Mouse (Mus musculus) midbrain, embryonic 14.5 days (tissue): ENCODE measurements around the gene Psmd2. TPM values are rescaled to one million over a fixed set of nuclear protein-coding genes. Genes with fewer than 3 reads are reported as not detected.

ENCODE experiments used
- ATAC-seq: fragments of 200-750 bp; cut with Nextera tagmentation; 2 replicates; pipeline ENCODE4 v1.8.0; 2017; ENCODE audit warnings: moderate number of reproducible peaks, moderate library complexity; ENCODE audit not compliant: low FRiP score, low TSS enrichment
- DNase-seq: peaks from one replicate; pipeline ENCODE4 v3.0.0-alpha.2; 2015
- H3K27ac ChIP-seq: fragments of 300-500 bp; sonication (generic); replicated peaks from 2 replicates; pipeline ENCODE4 v1.5.1; 2014; ENCODE audit warnings: mild to moderate bottlenecking, low read depth, low read length, moderate library complexity
- H3K27me3 ChIP-seq: fragments of 300-500 bp; sonication (generic); 2 replicates; pipeline ENCODE4 v1.6.1; 2014; ENCODE audit warnings: low read length, control low read depth, mixed read lengths; ENCODE audit not compliant: control insufficient read depth, insufficient read depth
- H3K36me3 ChIP-seq: fragments of 300-500 bp; sonication (generic); 2 replicates; pipeline ENCODE4 v1.6.1; 2014; ENCODE audit warnings: low read length, control low read depth; ENCODE audit not compliant: control insufficient read depth, insufficient read depth
- H3K4me1 ChIP-seq: fragments of 300-500 bp; sonication (generic); 2 replicates; pipeline ENCODE4 v1.6.1; 2014; ENCODE audit warnings: mild to moderate bottlenecking, antibody characterized with exemption, low read length, control low read depth; ENCODE audit not compliant: control insufficient read depth, insufficient read depth
- H3K4me2 ChIP-seq: fragments of 300-500 bp; sonication (generic); 2 replicates; pipeline ENCODE4 v1.6.1; 2014; ENCODE audit warnings: mild to moderate bottlenecking, low read length, moderate library complexity
- H3K4me3 ChIP-seq: fragments of 300-500 bp; sonication (generic); replicated peaks from 2 replicates; pipeline ENCODE4 v1.5.1; 2014; ENCODE audit warnings: low read depth, low read length
- H3K9ac ChIP-seq: fragments of 300-500 bp; sonication (generic); replicated peaks from 2 replicates; pipeline ENCODE4 v1.6.1; 2014; ENCODE audit warnings: mild to moderate bottlenecking, low read length, moderate library complexity
- H3K9me3 ChIP-seq: fragments of 300-500 bp; sonication (generic); 2 replicates; pipeline ENCODE4 v1.6.1; 2016; ENCODE audit warnings: low read length, control low read depth, mixed read lengths; ENCODE audit not compliant: control insufficient read depth
- WGBS: fragments of 180-500 bp; shearing (Covaris S2); extraction: QIAGEN DNeasy Blood & Tissue Kit; methylation state at CpG from one replicate; pipeline ENCODE4 v1.1.7; 2014; 5-methylcytosine and 5-hydroxymethylcytosine counted together
- polyA plus RNA-seq: library from polyadenylated mRNA; unstranded; fragments of >200 nt; fragmentation: Nextera tagmentation; extraction: Ambion mirVana; gene quantifications from 2 replicates; pipeline ENCODE4 v1.2.1, GENCODE M21; 2014

Psmd2 gene
- polyA plus RNA-seq, 1 experiment from 2014 or later, result 366 TPM

- Histone ChIP-seq H3K36me3 (no peaks in the 10 kb centered on the region), H3K27ac (peak within 1 kb of the TSS; percentile 93), H3K4me1 (peaks cover 24% of the 10 kb centered on the region), H3K4me2 (peak within 1 kb of the TSS; percentile 89), H3K9ac (peak within 1 kb of the TSS; percentile 83), H3K4me3 (peak within 1 kb of the TSS; percentile 82), H3K27me3 (no peaks in the 10 kb centered on the region), H3K9me3 (no peaks in the 10 kb centered on the region)
- DNase-seq, result peak; percentile 80
- WGBS, result under 1% methylated on average over 77 of the region's 92 CpGs
- peak; percentile 53 for ATAC-seq
These were observed 30.1 kb upstream of the Psmd2 start, which contains the start of gene Camk2n2 for GRCm38 (mm10) chr16:20621191-20621990. Gene Camk2n2 (minus strand): TSS chr16:20621287.

GRCm38 (mm10) chr16:20621991-20622685 lies 29.3 kb upstream of the Psmd2 start:
- under 1% methylated on average over 37 of the region's 37 CpGs for WGBS
- peak overlapping the region; percentile 82 for H3K4me3 ChIP-seq
- peak overlapping the region; percentile 83 for H3K9ac ChIP-seq
- no peaks in the 10 kb centered on the region for H3K27me3 ChIP-seq
- peak overlapping the region; percentile 89 for H3K4me2 ChIP-seq
- no peaks in the 10 kb centered on the region for H3K36me3 ChIP-seq
- H3K4me1 ChIP-seq, result peaks cover 24% of the 10 kb centered on the region
- peak; percentile 54 for ATAC-seq
- H3K27ac ChIP-seq, result peak overlapping the region; percentile 93
- DNase-seq, result peak; percentile 84
- no peaks in the 10 kb centered on the region for H3K9me3 ChIP-seq

- WGBS, result 31% methylated on average over 2 of the region's 2 CpGs
These were observed 28.2 kb upstream of the Psmd2 start for GRCm38 (mm10) chr16:20623211-20623610.

DNA sequence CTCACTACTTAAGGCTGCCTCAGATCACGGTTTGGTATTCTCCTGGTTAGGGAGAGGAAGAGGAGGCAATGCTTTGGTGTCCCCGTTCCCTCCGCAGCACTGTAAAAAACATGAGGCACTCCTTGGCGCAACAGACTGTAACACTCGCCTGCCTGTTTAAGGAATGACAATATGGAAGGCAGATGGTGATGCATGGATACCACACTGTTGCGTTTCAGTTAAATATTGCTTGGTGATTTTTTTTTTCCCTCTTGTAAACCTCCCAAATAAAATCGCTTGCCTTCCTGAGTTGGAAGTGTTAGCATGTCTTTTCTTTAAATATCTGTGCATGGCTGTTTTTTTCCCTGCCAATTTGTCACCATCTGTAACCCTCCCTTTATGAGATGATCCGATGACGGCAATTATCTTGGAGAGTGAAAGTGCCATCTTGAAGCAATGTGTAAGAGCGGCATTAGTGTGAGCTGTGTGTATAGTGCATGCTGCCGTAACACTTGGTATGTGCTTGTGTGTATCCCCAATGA lies 22.5 kb upstream of the Psmd2 start:
- Histone ChIP-seq H3K4me2 (peak overlapping the region; percentile 95), H3K9ac (no peak overlapping the region), H3K9me3 (no peaks in the 10 kb centered on the region), H3K4me1 (peaks cover 15% of the 10 kb centered on the region; the same call in 1 of the 2 replicates), H3K4me3 (peak overlapping the region; percentile 57; the same call in 1 of the 2 replicates), H3K36me3 (0 out of 2 replicates have a peak, but pooled peaks cover 3% of the 10 kb centered on the region), H3K27ac (no peak overlapping the region), H3K27me3 (no peaks in the 10 kb centered on the region)
- no peak for DNase-seq
- 59% methylated on average over 11 of the region's 11 CpGs for WGBS
- no peak for ATAC-seq

More at GRCm38 (mm10) chr16:20623211-20623610, 28.2 kb upstream of the Psmd2 start:
- H3K4me2 ChIP-seq, result no peak overlapping the region
- H3K4me1 ChIP-seq, result peaks cover 24% of the 10 kb centered on the region
- H3K27ac ChIP-seq, result no peak overlapping the region; the same call in 1 of the 2 replicates
- ATAC-seq, result no peak
- H3K4me3 ChIP-seq, result no peak overlapping the region
- no peak for DNase-seq
- H3K27me3 ChIP-seq, result no peaks in the 10 kb centered on the region
- H3K9me3 ChIP-seq, result no peaks in the 10 kb centered on the region
- H3K9ac ChIP-seq, result no peak overlapping the region
- H3K36me3 ChIP-seq, result no peaks in the 10 kb centered on the region

DNA sequence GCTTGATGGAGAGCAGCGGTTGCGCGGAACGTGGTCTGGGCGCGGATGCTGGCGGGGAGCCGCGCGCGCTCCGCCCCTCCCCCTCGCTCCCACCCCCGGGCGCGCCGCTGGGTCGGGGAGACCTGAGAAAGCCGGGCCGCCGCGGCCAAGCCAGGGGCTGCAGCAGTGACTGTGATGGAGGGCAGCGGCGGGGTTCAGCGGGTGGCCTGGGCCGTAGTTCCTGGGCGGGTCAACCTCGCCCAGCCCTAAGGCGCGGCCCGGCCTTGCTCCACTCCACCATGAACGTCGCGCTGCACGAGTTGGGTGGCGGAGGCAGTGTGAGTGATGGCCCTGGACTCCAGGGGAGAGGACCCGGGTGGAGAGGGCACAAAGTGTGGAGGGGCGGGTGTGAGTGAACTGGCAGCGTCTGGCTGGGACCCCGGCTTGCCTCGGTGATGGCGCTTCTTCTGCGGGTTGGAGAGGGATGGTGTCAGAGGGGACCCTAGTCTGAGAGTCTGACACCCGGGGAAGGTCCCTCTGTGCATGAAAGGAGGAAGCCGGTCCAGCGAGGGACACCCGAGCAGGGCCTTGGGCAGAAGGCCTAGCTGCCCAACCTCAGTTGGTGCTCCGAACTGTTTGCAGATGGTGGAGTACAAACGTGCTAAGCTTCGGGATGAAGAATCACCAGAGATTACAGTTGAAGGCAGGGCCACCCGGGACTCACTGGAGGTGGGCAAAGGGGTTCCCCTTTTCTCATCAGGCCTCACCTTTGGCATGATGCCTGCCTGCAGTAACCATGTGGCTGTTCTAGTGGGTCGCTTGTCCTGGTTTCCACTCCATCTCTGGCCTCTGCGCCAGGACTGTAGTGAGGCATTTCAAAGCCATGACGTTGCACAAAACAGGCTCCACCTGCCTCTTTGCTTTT lies 21.5 kb upstream of the Psmd2 start, which contains the start of gene Ece2:
TSS of gene Ece2 (plus strand) at position 98 of the 904 bp plus-strand sequence.
- peak within 1 kb of the TSS; percentile 95 for H3K4me2 ChIP-seq

GRCm38 (mm10) chr16:20637410-20637809 lies 14.0 kb upstream of the Psmd2 start:
- Histone ChIP-seq H3K9me3 (no peaks in the 10 kb centered on the region), H3K9ac (no peak overlapping the region), H3K27me3 (no peaks in the 10 kb centered on the region), H3K4me1 (no peaks in the 10 kb centered on the region), H3K36me3 (0 out of 2 replicates have a peak, but pooled peaks cover under 1% of the 10 kb centered on the region), H3K27ac (no peak overlapping the region), H3K4me3 (no peak overlapping the region), H3K4me2 (no peak overlapping the region)
- 85% methylated on average over 8 of the region's 8 CpGs for WGBS
- ATAC-seq (no peak), DNase-seq (no peak)

More for the DNA sequence above, 21.5 kb upstream of the Psmd2 start, which contains the start of gene Ece2:
- Histone ChIP-seq H3K9me3 (no peaks in the 10 kb centered on the region), H3K4me3 (peak within 1 kb of the TSS; percentile 57), H3K4me1 (peaks cover 15% of the 10 kb centered on the region; the same call in 1 of the 2 replicates), H3K27me3 (no peaks in the 10 kb centered on the region), H3K36me3 (0 out of 2 replicates have a peak, but pooled peaks cover 3% of the 10 kb centered on the region), H3K27ac (peak within 1 kb of the TSS; percentile 13; the same call in 1 of the 2 replicates), H3K9ac (peak within 1 kb of the TSS; percentile 75)
- WGBS, result 7% methylated on average over 53 of the region's 54 CpGs
- DNase-seq (peak; percentile 75), ATAC-seq (peak; percentile 70)

DNA sequence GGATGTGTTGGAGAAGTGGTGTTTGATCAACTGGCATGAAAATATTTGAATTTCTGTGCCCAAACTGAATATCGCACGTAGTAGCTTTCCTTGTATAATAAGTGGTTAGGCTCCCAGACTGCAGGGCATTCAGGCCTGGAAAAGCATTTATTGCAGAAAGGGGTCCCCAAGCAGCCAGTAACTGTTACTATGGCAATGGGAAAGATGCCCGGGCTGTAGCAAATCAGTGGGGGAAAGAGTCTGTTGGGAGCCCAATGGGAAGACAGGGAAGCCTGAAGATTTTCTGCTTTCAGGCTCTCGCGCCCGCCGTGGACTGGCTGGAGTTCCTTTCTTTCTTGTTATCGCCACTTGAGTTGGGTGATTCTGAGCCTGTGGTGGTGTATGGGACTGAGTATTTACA lies 13.1 kb upstream of the Psmd2 start:
- no peak overlapping the region for H3K4me2 ChIP-seq
- H3K27ac ChIP-seq, result no peak overlapping the region

More for the DNA sequence above, 13.1 kb upstream of the Psmd2 start:
- Histone ChIP-seq H3K4me1 (no peaks in the 10 kb centered on the region), H3K9me3 (no peaks in the 10 kb centered on the region), H3K27me3 (no peaks in the 10 kb centered on the region), H3K4me3 (no peak overlapping the region), H3K9ac (no peak overlapping the region), H3K36me3 (0 out of 2 replicates have a peak, but pooled peaks cover 2% of the 10 kb centered on the region)
- DNase-seq (peak; percentile 55), ATAC-seq (no peak)
- 77% methylated on average over 8 of the region's 8 CpGs for WGBS
